Mouse (Mus musculus): ENCODE measurements around the gene Ppara. TPM values are rescaled to one million over a fixed set of nuclear protein-coding genes. Genes with fewer than 3 reads are reported as not detected.
A peak's percentile ranks its signal among the peaks of the same experiment; 100 is the strongest.

Ppara gene
- polyA plus RNA-seq, 1 experiment from 2014 or later = 1.7 TPM

DNA sequence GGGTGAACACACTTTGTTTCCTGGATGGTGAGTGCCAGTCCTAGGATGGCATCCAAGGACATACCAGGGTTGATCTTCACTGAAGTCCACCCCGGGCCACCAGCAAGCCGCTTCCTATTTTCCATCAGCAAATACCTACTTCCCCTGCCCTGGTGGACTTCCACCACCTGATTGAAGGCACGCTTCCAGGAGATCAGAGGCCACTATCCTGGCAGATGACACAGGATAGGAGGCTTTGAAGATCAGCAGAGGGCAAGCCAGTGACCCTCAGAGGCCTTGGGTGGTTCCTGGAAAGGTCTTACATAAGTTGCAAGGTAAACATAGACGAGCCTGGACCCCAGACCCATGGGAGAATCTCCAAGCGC is 2.2 kb upstream of the Ppara start:
- Histone ChIP-seq H3K4me1 (peaks cover 20% of the 10 kb centered on the region), H3K4me2 (no peak overlapping the region), H3K27ac (no peak overlapping the region), H3K36me3 (no peaks in the 10 kb centered on the region), H3K9me3 (no peaks in the 10 kb centered on the region), H3K4me3 (no peak overlapping the region), H3K9ac (no peak overlapping the region), H3K27me3 (peaks cover 57% of the 10 kb centered on the region)
- no peak for ATAC-seq (ENCODE audit: insufficient number of reproducible peaks, low FRiP score, low TSS enrichment, low read depth)
- 72% methylated on average over 5 of the region's 5 CpGs for WGBS

DNA sequence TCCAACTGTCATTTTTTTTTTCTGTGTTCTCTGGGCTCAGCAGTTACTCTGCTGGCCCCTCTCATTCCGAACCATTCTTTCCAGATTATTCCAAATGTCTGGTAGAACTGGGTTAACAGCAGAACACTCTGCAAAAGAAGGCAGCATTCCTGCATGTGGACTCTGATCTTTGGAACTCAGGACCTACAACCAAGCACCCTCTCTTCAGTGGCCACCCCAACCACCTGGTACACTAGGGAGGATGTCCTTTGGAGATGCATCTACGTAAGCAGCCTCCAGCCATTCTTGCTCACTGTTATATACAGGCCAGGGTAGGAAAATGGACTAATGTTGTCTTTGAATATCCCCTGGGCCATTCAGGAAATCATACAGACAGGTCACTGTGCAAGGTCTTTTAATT is 1.1 kb upstream of the Ppara start:
- Histone ChIP-seq H3K4me3 (no peak overlapping the region), H3K36me3 (no peaks in the 10 kb centered on the region), H3K27me3 (peaks cover 57% of the 10 kb centered on the region), H3K9me3 (no peaks in the 10 kb centered on the region), H3K4me1 (peaks cover 20% of the 10 kb centered on the region), H3K9ac (no peak overlapping the region), H3K4me2 (no peak overlapping the region), H3K27ac (no peak overlapping the region)
- 80% methylated on average over 2 of the region's 2 CpGs for WGBS
- ATAC-seq (ENCODE audit: insufficient number of reproducible peaks, low FRiP score, low TSS enrichment, low read depth) = no peak

DNA sequence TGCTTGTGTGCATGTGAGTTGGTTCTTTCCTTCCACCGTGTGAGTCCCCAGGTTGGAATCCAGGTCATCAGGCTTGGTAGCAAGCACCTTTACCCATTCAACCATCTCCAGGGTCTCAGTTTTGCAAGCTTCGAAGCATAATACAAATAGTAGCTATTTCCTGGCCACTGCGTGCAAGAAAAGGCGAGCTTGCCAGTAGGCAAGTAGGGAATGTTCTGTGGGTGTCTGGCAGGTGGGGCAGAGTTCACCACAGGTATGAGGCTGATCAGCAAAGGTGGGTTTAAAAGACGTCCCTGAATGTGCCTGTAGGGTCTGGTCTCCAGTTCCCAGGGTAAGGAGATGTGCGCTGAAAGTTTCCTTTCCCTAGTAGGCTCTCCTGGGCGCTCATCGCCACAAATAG is 635 bp upstream of the Ppara start:
- H3K4me2 ChIP-seq = no peak overlapping the region
- H3K9me3 ChIP-seq = no peaks in the 10 kb centered on the region
- peaks cover 20% of the 10 kb centered on the region for H3K4me1 ChIP-seq
- 39% methylated on average over 8 of the region's 8 CpGs for WGBS
- peak overlapping the region; percentile 75; the same call in 1 of the 2 replicates for H3K4me3 ChIP-seq
- no peaks in the 10 kb centered on the region for H3K36me3 ChIP-seq
- no peak for ATAC-seq (ENCODE audit: insufficient number of reproducible peaks, low FRiP score, low TSS enrichment, low read depth)
- H3K9ac ChIP-seq = no peak overlapping the region
- peaks cover 60% of the 10 kb centered on the region for H3K27me3 ChIP-seq
- no peak overlapping the region for H3K27ac ChIP-seq

DNA sequence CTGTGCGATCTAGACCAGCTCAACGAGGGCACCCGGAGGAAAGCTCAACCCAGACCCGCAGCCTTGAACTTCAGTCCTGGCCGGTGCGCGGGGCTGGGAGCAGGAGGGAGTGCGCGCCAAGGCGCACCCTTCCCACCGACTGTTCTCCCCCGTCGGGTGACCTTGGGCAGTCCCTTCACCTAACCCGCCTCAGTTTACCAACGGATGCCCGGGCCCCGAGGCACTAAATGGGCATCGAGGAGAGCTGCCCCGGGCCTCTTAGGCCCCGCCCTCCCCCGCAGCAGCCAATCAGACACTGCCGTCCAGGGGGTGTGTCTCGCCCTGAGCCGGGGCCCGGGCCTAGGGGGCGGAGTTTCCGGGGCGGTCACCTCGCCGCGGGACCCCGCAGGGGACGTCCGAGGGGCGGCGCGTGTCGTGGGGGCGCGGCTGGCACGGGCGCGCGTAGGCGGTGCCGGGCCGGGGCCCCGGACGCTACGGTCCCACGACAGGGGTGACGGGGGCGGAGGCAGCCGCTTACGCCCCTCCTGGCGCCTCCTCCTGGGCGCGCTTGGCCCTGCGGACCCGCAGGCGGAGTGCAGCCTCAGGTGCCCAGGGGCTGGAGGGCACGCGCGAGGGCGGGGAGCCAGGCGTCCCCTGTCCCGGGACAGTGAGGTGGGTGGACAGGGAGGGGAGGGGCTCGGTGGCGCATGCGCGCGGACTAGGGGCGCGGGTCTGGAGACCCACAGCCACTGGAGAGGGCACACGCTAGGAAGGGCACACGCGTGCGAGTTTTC is 466 bp downstream of the Ppara start:
- peaks cover 20% of the 10 kb centered on the region for H3K4me1 ChIP-seq
- peak overlapping the region; percentile 75 for H3K4me3 ChIP-seq
- H3K4me2 ChIP-seq = peak overlapping the region; percentile 92
- WGBS = under 1% methylated on average over 61 of the region's 78 CpGs
- peak overlapping the region; percentile 44 for H3K9ac ChIP-seq
- H3K27me3 ChIP-seq = peaks cover 60% of the 10 kb centered on the region
- ATAC-seq (ENCODE audit: insufficient number of reproducible peaks, low FRiP score, low TSS enrichment, low read depth) = peak; percentile 85
- no peaks in the 10 kb centered on the region for H3K9me3 ChIP-seq
- H3K36me3 ChIP-seq = no peaks in the 10 kb centered on the region
- no peak overlapping the region for H3K27ac ChIP-seq

DNA sequence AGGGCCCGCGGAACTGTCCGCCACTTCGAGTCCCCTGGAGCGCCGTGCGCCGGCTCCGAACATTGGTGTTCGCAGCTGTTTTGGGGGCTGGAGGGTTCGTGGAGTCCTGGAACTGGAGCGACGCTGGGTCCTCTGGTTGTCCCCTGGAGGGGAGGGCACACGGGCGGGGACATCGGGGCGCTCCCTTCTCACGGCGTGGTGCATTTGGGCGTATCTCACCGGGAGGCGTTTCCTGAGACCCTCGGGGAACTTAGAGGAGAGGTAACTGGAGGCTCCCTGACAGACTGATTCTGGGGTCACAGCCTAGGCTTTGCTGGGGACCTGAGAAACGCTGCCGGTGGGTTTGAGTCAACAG is 1.0 kb downstream of the Ppara start:
- Histone ChIP-seq H3K27me3 (peaks cover 60% of the 10 kb centered on the region), H3K9ac (peak overlapping the region; percentile 44), H3K9me3 (no peaks in the 10 kb centered on the region), H3K4me1 (peaks cover 20% of the 10 kb centered on the region), H3K4me3 (peak overlapping the region; percentile 75), H3K36me3 (no peaks in the 10 kb centered on the region), H3K27ac (no peak overlapping the region), H3K4me2 (peak overlapping the region; percentile 92)
- WGBS = 1% methylated on average over 25 of the region's 25 CpGs
- ATAC-seq (ENCODE audit: insufficient number of reproducible peaks, low FRiP score, low TSS enrichment, low read depth) = peak; percentile 13; the same call in 1 of the 2 replicates

DNA sequence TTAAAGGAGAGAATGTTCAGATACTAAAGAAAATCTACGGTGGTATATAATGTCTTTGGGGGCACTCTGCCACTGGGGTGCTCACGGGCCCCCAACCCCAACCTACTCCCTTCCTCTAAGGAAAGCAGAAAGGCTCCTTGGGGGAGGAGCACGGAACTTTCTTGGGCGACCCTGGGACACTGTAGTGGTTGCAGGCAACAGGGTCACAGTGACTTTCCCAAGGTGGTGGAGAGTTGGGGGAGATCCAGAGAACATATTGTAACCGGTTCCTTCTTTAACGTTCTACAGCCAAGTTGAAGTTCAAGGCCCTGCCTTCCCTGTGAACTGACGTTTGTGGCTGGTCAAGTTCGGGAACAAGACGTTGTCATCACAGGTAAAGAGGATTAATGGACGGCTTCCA is 1.7 kb downstream of the Ppara start:
- peak overlapping the region; percentile 75; the same call in 1 of the 2 replicates for H3K4me3 ChIP-seq
- peaks cover 60% of the 10 kb centered on the region for H3K27me3 ChIP-seq
- 0 out of 2 replicates have a peak overlapping the region, but pooled peaks have one; percentile 92 for H3K4me2 ChIP-seq
- peaks cover 20% of the 10 kb centered on the region for H3K4me1 ChIP-seq
- H3K27ac ChIP-seq = no peak overlapping the region
- WGBS = 51% methylated on average over 10 of the region's 10 CpGs
- ATAC-seq (ENCODE audit: insufficient number of reproducible peaks, low FRiP score, low TSS enrichment, low read depth) = no peak
- no peaks in the 10 kb centered on the region for H3K36me3 ChIP-seq
- H3K9me3 ChIP-seq = no peaks in the 10 kb centered on the region
- H3K9ac ChIP-seq = no peak overlapping the region

DNA sequence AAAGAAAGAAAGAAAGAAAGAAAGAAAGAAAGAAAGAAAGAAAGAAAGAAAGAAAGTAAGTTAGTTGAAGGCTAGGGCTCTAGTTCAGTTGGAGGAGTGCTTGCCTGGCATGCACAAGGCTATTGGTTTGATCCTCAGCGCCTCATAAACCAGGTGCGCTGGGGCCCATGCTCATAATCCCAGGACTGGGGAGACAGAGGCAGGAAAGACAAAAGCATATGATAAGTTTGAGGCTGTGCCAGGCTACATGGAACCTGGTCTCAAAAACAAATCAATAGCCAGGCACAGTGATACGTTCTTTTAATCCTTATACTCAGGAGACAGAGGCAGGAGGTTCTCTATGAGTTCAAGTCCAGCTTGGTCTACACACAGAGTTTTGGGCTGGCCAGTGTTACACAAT is 3.6 kb downstream of the Ppara start:
- H3K36me3 ChIP-seq = no peaks in the 10 kb centered on the region
- H3K4me1 ChIP-seq = peaks cover 20% of the 10 kb centered on the region
- H3K27me3 ChIP-seq = peaks cover 44% of the 10 kb centered on the region
- 74% methylated on average over 3 of the region's 3 CpGs for WGBS
- H3K9me3 ChIP-seq = no peaks in the 10 kb centered on the region
- no peak overlapping the region for H3K4me3 ChIP-seq
- ATAC-seq (ENCODE audit: insufficient number of reproducible peaks, low FRiP score, low TSS enrichment, low read depth) = no peak
- no peak overlapping the region for H3K27ac ChIP-seq
- no peak overlapping the region for H3K4me2 ChIP-seq
- H3K9ac ChIP-seq = no peak overlapping the region

DNA sequence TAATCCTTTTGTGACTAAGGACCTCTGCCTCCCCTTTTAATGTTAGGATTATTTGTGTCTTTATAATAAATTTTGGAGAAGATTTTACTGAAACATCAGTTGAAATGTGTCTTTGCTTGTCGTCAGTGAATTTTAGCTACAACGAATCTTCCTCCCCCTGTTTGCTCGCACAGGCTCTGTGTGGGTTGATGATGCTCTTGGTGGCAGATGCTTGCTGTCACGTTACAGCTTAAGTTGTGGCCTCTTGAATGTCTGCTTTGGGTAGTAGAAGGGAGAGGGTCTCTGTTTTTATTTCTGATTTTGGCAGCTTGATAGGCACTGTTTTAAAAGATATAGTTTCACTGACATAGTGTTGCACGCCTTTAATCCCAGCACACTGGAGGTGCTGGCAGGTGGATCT is 4.2 kb downstream of the Ppara start:
- Histone ChIP-seq H3K27ac (no peak overlapping the region), H3K27me3 (peaks cover 43% of the 10 kb centered on the region), H3K36me3 (no peaks in the 10 kb centered on the region), H3K4me1 (peaks cover 20% of the 10 kb centered on the region), H3K9ac (no peak overlapping the region), H3K4me2 (no peak overlapping the region), H3K4me3 (no peak overlapping the region), H3K9me3 (no peaks in the 10 kb centered on the region)
- 81% methylated on average over 5 of the region's 5 CpGs for WGBS
- no peak for ATAC-seq (ENCODE audit: insufficient number of reproducible peaks, low FRiP score, low TSS enrichment, low read depth)

DNA sequence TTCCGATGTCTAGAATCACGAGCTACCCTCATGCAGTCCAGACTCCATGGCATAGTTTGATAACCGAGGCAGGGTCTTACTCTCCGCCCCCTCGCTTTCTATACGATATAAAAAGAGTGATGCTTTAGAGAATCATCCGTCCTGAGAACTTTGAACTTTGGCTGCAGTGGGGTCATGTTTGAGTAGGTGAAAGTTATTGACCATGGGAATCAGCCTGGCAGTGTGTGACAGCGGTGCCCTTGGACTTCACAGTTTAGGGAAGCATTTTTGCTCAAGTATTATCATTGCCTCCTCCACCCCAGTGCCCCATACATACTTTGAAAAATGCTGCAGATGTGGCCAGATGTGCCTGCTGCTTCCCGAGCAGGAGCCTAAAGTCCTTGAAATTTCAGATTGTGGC is 7.8 kb downstream of the Ppara start:
- 85% methylated on average over 9 of the region's 9 CpGs for WGBS
- Histone ChIP-seq H3K4me3 (no peak overlapping the region), H3K4me2 (no peak overlapping the region), H3K27ac (no peak overlapping the region), H3K9me3 (no peaks in the 10 kb centered on the region), H3K4me1 (no peaks in the 10 kb centered on the region), H3K27me3 (0 out of 2 replicates have a peak, but pooled peaks cover 9% of the 10 kb centered on the region), H3K36me3 (no peaks in the 10 kb centered on the region), H3K9ac (no peak overlapping the region)
- no peak for ATAC-seq (ENCODE audit: insufficient number of reproducible peaks, low FRiP score, low TSS enrichment, low read depth)

DNA sequence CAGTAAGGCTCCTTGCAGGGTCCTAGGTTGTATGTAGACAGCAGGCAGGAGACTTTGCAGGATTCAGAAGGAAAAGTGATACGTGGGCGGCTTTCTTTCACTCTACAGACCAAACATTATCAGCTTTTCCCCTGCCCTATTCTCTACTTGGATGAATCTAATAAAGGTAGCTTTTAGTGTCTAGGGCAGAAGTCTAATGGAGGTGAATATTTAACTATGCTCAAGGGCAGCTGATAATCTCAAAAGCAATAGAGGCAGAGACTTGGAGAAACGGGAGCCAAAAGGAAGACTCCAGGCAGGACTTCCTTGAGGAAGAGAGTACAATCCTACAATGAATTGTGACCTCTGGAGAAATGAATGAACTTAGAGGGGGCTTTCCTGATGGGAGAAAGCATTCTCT is 9.2 kb downstream of the Ppara start:
- WGBS = 74% methylated on average over 3 of the region's 3 CpGs
- ATAC-seq (ENCODE audit: insufficient number of reproducible peaks, low FRiP score, low TSS enrichment, low read depth) = no peak
- no peaks in the 10 kb centered on the region for H3K9me3 ChIP-seq
- H3K27me3 ChIP-seq = 0 out of 2 replicates have a peak, but pooled peaks cover 8% of the 10 kb centered on the region
- no peaks in the 10 kb centered on the region for H3K4me1 ChIP-seq
- H3K27ac ChIP-seq = no peak overlapping the region
- H3K9ac ChIP-seq = no peak overlapping the region
- no peaks in the 10 kb centered on the region for H3K36me3 ChIP-seq
- H3K4me2 ChIP-seq = no peak overlapping the region
- no peak overlapping the region for H3K4me3 ChIP-seq

DNA sequence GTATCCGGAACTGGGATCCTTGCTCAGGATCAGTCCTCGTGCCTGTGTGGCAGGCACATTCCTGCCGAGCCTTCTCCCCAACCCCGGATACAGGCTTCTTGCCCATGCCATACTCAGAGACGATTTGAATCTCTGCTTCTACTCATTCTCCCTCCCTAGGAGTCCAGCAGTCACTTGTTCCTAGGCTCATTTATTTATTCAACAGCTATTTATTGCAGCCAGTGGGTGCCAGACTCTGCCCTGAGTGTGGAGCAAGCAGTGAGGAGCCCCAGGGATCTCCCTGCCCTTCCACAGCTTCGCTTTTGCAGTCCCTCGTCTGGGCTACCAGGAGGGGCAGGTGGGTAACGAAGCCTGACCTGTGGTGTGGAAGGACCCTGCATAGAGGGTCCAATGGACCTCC is 11.4 kb downstream of the Ppara start:
- Histone ChIP-seq H3K9ac (no peak overlapping the region), H3K4me3 (no peak overlapping the region), H3K9me3 (no peaks in the 10 kb centered on the region), H3K4me2 (no peak overlapping the region), H3K27me3 (0 out of 2 replicates have a peak, but pooled peaks cover 6% of the 10 kb centered on the region), H3K36me3 (no peaks in the 10 kb centered on the region), H3K27ac (no peak overlapping the region), H3K4me1 (no peaks in the 10 kb centered on the region)
- ATAC-seq (ENCODE audit: insufficient number of reproducible peaks, low FRiP score, low TSS enrichment, low read depth) = no peak
- WGBS = 65% methylated on average over 8 of the region's 8 CpGs

DNA sequence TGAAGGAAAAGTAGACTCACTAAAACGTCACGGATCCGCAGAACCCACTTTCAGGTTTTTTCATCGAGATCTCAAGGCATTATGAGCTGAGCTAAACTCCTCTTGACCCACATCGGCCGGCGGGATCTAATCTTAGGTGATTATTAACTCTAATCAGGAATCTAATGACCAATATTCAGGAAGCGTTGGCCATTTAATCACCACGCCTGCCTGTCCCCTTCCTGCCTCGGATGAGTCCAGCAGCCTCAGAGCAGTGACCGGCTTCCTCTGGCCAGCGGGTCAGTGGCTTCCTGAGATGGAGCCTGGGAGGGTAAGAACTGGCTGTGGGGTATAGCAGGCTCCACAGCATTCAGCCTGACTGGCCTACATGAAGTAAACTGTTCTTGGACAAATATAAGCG is 11.9 kb downstream of the Ppara start:
- H3K4me3 ChIP-seq = no peak overlapping the region
- 82% methylated on average over 13 of the region's 13 CpGs for WGBS
- no peak overlapping the region for H3K9ac ChIP-seq
- H3K4me1 ChIP-seq = no peaks in the 10 kb centered on the region
- no peak overlapping the region for H3K4me2 ChIP-seq
- no peak overlapping the region for H3K27ac ChIP-seq
- H3K9me3 ChIP-seq = no peaks in the 10 kb centered on the region
- no peak for ATAC-seq (ENCODE audit: insufficient number of reproducible peaks, low FRiP score, low TSS enrichment, low read depth)
- H3K27me3 ChIP-seq = 0 out of 2 replicates have a peak, but pooled peaks cover 6% of the 10 kb centered on the region
- H3K36me3 ChIP-seq = no peaks in the 10 kb centered on the region

Data from limb, embryonic 15.5 days (tissue).